Mouse (Mus musculus) CH12.LX (cell line): ENCODE measurements around the gene Suclg2. TPM values are rescaled to one million over a fixed set of nuclear protein-coding genes. Genes with fewer than 3 reads are reported as not detected.

Experiments
- DNase-seq: peaks from one replicate; pipeline ENCODE4 v3.0.0-alpha.2; 2013; ENCODE audit errors: extremely low read depth
- H3K27ac ChIP-seq: 2 replicates; pipeline ENCODE4 v1.5.1; 2012; ENCODE audit warnings: low read depth, mild to moderate bottlenecking, control low read depth, moderate library complexity; ENCODE audit not compliant: insufficient read depth
- H3K27me3 ChIP-seq: replicated peaks from 2 replicates; pipeline ENCODE3; 2012; ENCODE audit warnings: inconsistent platforms
- H3K36me3 ChIP-seq, 2 experiments: replicated peaks in 1 of 2; 2 replicates each; pipeline versions ENCODE3 to v1.6.1; 2012; ENCODE audit warnings: inconsistent platforms in 1 of 2, low read length in 1 of 2, mild to moderate bottlenecking in 1 of 2, mixed read lengths in 1 of 2, moderate library complexity in 1 of 2; ENCODE audit not compliant: control insufficient read depth in 1 of 2, insufficient read depth in 1 of 2
- H3K4me1 ChIP-seq, 2 experiments: 2 replicates each; pipeline ENCODE4 v1.6.1; 2012; ENCODE audit warnings: inconsistent platforms in 1 of 2, moderate library complexity in 1 of 2; ENCODE audit not compliant: insufficient read depth in 2 of 2, control insufficient read depth in 1 of 2
- H3K4me2 ChIP-seq: 2 replicates; pipeline ENCODE4 v1.6.1; 2012; ENCODE audit warnings: low read depth, mild to moderate bottlenecking, control low read depth; ENCODE audit not compliant: poor library complexity, insufficient read depth, severe bottlenecking
- H3K4me3 ChIP-seq, 3 experiments: fragments of 150-350 bp in 1 of 3; sonication (generic) in 1 of 3; replicated peaks in 1 of 3; 2 replicates each; pipeline versions ENCODE3 to v1.5.1; 2011 to 2012; ENCODE audit warnings: low read depth in 2 of 3, low read length in 2 of 3, mild to moderate bottlenecking in 2 of 3, moderate library complexity in 2 of 3, control low read depth in 1 of 3, improper control_type of control experiment in 1 of 3, inconsistent platforms in 1 of 3, mixed read lengths in 1 of 3; ENCODE audit not compliant: poor library complexity in 1 of 3
- H3K79me2 ChIP-seq: replicated peaks from 2 replicates; pipeline ENCODE4 v1.6.1; 2012; ENCODE audit warnings: mild to moderate bottlenecking, moderate library complexity; ENCODE audit not compliant: control insufficient read depth, poor library complexity, insufficient read depth, severe bottlenecking; ENCODE audit errors: extremely low read depth
- H3K9ac ChIP-seq: 2 replicates; pipeline ENCODE4 v1.6.1; 2012; ENCODE audit warnings: low read depth, mild to moderate bottlenecking, control low read depth, moderate library complexity; ENCODE audit not compliant: insufficient read depth
- H3K9me3 ChIP-seq: replicated peaks from 2 replicates; pipeline ENCODE3; 2012; ENCODE audit warnings: low read length, inconsistent platforms, mixed read lengths
- E2F4 ChIP-seq: IDR thresholded peaks from 2 replicates; pipeline ENCODE4 v1.6.1; 2011; ENCODE audit warnings: low read depth, low read length, improper control_type of control experiment; ENCODE audit not compliant: insufficient replicate concordance
- ELF1 ChIP-seq: IDR thresholded peaks from 2 replicates; pipeline ENCODE4 v1.6.1; 2014; ENCODE audit warnings: low read depth, mild to moderate bottlenecking, inconsistent platforms, low read length, improper control_type of control experiment
- EP300 ChIP-seq: IDR thresholded peaks from 2 replicates; pipeline ENCODE4 v1.6.1; 2011; ENCODE audit warnings: low read length, improper control_type of control experiment
- JUND ChIP-seq: conservative IDR thresholded peaks from 2 replicates; pipeline ENCODE4 v1.6.1; 2011; ENCODE audit warnings: low read depth, low read length, improper control_type of control experiment
- MAZ ChIP-seq: IDR thresholded peaks from 2 replicates; pipeline ENCODE4 v1.6.1; 2012; ENCODE audit warnings: low read depth, mild to moderate bottlenecking, inconsistent platforms, low read length, improper control_type of control experiment, moderate library complexity
- MEF2A ChIP-seq: IDR thresholded peaks from 2 replicates; pipeline ENCODE4 v1.6.1; 2014; ENCODE audit warnings: low read depth, mild to moderate bottlenecking, inconsistent platforms, low read length, improper control_type of control experiment, borderline replicate concordance
- MXI1 ChIP-seq: IDR thresholded peaks from 2 replicates; pipeline ENCODE4 v1.6.1; 2011; ENCODE audit warnings: mild to moderate bottlenecking, low read depth, low read length, improper control_type of control experiment
- MYC ChIP-seq: IDR thresholded peaks from 2 replicates; pipeline ENCODE4 v1.6.1; 2011; ENCODE audit warnings: low read depth, mild to moderate bottlenecking, improper control_type of control experiment, low read length
- RAD21 ChIP-seq: IDR thresholded peaks from 2 replicates; pipeline ENCODE4 v1.6.1; 2011; ENCODE audit warnings: low read depth, mild to moderate bottlenecking, low read length, improper control_type of control experiment, moderate library complexity
- RCOR1 ChIP-seq: conservative IDR thresholded peaks from 2 replicates; pipeline ENCODE4 v1.6.1; 2012; ENCODE audit warnings: low read depth, mild to moderate bottlenecking, inconsistent platforms, low read length, improper control_type of control experiment
- TCF12 ChIP-seq: IDR thresholded peaks from 2 replicates; pipeline ENCODE4 v1.6.1; 2014; ENCODE audit warnings: low read depth, mild to moderate bottlenecking, inconsistent platforms, low read length, improper control_type of control experiment
- UBTF ChIP-seq: IDR thresholded peaks from 2 replicates; pipeline ENCODE4 v1.6.1; 2012; ENCODE audit warnings: low read depth, mild to moderate bottlenecking, inconsistent platforms, low read length, improper control_type of control experiment, moderate library complexity
- ZC3H11A ChIP-seq: IDR thresholded peaks from 2 replicates; pipeline ENCODE4 v1.6.1; 2012; ENCODE audit warnings: low read depth, mild to moderate bottlenecking, inconsistent platforms, low read length, improper control_type of control experiment
- ZNF384 ChIP-seq: IDR thresholded peaks from 2 replicates; pipeline ENCODE4 v1.6.1; 2012; ENCODE audit warnings: low read depth, low read length, improper control_type of control experiment, inconsistent platforms
- dilution Hi-C: fragments of 300-500 bp; cut with MboI; formaldehyde crosslinking; loops from 2 replicates; pipeline ENCODE4 v1.14.3; 2020; ENCODE audit warnings: low sequenced_read_pairs; ENCODE audit not compliant: extremely low pct_unique_long_range_greater_than_20kb, extremely low pct_ligation_motif_present
- in situ Hi-C: fragments of 300-500 bp; cut with MboI; formaldehyde crosslinking; loops from 3 replicates; pipeline ENCODE4 v1.14.3; 2019; ENCODE audit warnings: low sequenced_read_pairs, low pct_ligation_motif_present, low pct_unique_long_range_greater_than_20kb, mixed read lengths
- polyA plus RNA-seq: library from polyadenylated mRNA; unstranded; fragments of >175 nt; gene quantifications from 2 replicates; pipeline ENCODE4 v1.2.1, GENCODE M21; 2012; ENCODE audit warnings: low read depth; ENCODE audit not compliant: insufficient read length
- total RNA-seq, 2 experiments: library from RNA; depleted of rRNA; stranded (reverse); fragments of 300-350 nt in 1 of 2; fragments of >200 nt in 1 of 2; gene quantifications; 2 replicates each; pipeline ENCODE4 v1.2.3; 2012 to 2014

Suclg2 gene
- total and polyA plus RNA-seq, 3 experiments, result 46.5 to 86.2 (median 48.3) TPM

DNA sequence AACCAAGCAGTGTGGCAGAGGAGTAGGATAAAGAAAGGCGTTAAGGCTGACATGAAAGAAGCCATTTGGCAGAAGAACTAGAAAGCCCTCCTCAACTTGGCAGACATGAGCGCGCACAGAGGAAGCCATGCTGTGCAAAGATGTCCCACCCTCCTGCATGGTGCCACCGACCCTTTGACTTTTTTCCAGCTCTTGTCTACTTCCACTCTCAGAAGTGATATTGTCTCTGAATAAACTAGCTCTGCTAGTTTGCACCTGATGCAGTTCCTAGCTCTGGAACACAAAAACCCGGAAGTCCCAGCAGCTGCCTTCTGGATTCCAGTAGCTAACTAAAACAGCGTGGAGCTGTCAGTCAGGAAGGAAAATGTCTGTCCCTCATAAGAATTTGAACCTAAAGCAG is 4.8 kb upstream of the Suclg2 start:
- peaks cover 12% of the 10 kb centered on the region for H3K9me3 ChIP-seq
- H3K27me3 ChIP-seq, result no peaks in the 10 kb centered on the region
- H3K36me3 ChIP-seq, result no peaks in the 10 kb centered on the region
- H3K27ac ChIP-seq, result no peak overlapping the region
- H3K4me2 ChIP-seq, result no peak overlapping the region
- in situ Hi-C loops, result no loop called here
- no peak overlapping the region for H3K4me3 ChIP-seq
- H3K4me1 ChIP-seq, result peaks cover 3 to 9% of the 10 kb centered on the region in 2 experiments; a peak in 3 of 4 replicates
- no peaks in the 10 kb centered on the region for H3K79me2 ChIP-seq
- H3K9ac ChIP-seq, result no peak overlapping the region
- dilution Hi-C loops, result no loop called here
- no peak for TF ChIP-seq MAZ
- no peak for TF ChIP-seq UBTF
- DNase-seq, result no peak

DNA sequence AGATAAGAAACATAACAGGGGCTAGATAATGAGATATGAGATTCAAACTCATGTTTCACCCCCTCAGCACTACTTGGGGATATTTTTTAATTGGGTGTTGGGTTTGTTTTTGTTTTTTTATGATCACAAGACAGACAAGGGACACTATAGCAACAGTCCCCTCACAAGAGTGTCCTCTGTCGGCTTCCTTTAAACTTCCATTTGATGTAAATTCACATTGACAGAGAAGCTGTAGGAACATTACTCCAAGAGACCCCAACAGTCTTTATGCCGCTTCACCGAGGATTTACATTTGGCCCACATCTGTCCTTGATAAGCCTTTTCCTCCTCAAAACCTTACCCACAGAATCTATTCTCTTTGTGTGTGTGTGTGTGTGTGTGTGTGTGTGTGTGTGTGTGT is 1.2 kb upstream of the Suclg2 start:
- no peak overlapping the region for H3K4me3 ChIP-seq
- H3K9me3 ChIP-seq, result peaks cover 12% of the 10 kb centered on the region
- dilution Hi-C loops (no loop called here), in situ Hi-C loops (no loop called here)
- H3K9ac ChIP-seq, result no peak overlapping the region
- no peak overlapping the region for H3K27ac ChIP-seq
- peaks cover 5% of the 10 kb centered on the region; the same call in 1 of the 2 replicates for H3K79me2 ChIP-seq
- H3K36me3 ChIP-seq, result peaks cover 0 to 12% of the 10 kb centered on the region in 2 experiments
- peaks cover 8 to 27% of the 10 kb centered on the region in 2 experiments for H3K4me1 ChIP-seq
- DNase-seq, result no peak
- no peak overlapping the region for H3K4me2 ChIP-seq
- no peaks in the 10 kb centered on the region for H3K27me3 ChIP-seq
- no peak for TF ChIP-seq JUND
- TF ChIP-seq RCOR1, result no peak
- TF ChIP-seq TCF12, result no peak
- no peak for TF ChIP-seq ELF1
- no peak for TF ChIP-seq E2F4
- TF ChIP-seq MXI1, result no peak
- TF ChIP-seq MYC, result no peak
- no peak for TF ChIP-seq MEF2A
- no peak for TF ChIP-seq EP300

DNA sequence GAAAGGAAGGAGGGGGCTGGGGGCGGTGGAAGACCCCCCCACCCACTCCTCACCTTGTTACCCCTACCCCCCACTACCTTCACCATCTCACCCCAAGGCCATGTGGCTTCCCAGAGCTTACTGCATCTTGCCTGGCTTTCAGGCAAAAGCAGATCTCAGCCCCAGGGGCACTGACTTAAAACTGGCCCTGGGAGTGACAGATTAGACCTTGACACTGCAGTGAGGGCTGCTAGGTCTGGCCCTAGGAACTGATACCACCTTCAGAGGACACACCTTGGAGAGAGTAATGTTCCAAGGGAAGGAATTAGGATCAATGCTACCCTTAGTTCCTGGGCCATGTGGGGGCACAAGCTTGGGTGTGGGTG is 351 bp upstream of the Suclg2 start:
- Histone ChIP-seq H3K36me3 (peaks cover 0 to 19% of the 10 kb centered on the region in 2 experiments), H3K27me3 (no peaks in the 10 kb centered on the region), H3K27ac (no peak overlapping the region), H3K4me2 (peak overlapping the region; percentile 52; the same call in 1 of the 2 replicates), H3K9ac (0 out of 2 replicates have a peak overlapping the region, but pooled peaks have one; percentile 90), H3K4me1 (peaks cover 8 to 35% of the 10 kb centered on the region in 2 experiments), H3K79me2 (peaks cover 7% of the 10 kb centered on the region; the same call in 1 of the 2 replicates), H3K4me3 (peak overlapping the region in 2 of 3 experiments; percentile 40 to 89), H3K9me3 (peaks cover 12% of the 10 kb centered on the region)
- no peak for DNase-seq
- in situ Hi-C loops, result no loop called here
- dilution Hi-C loops, result no loop called here
- TF ChIP-seq RAD21 (no peak), MAZ (0 out of 2 replicates have a peak, but pooled peaks have one; percentile 14), ZNF384 (no peak), ZC3H11A (no peak)
